Mouse (Mus musculus): Measurements from ENCODE around the gene Mmachc. TPM values are rescaled to one million over a fixed set of nuclear protein-coding genes. Genes with fewer than 3 reads are reported as not detected.
"Not testable (repeated sequence)": the region's sequence is repeated elsewhere in the genome, so short reads cannot be mapped to it uniquely, and the experiment has no call there.

Mmachc gene
- polyA plus RNA-seq, 1 experiment from 2014 or later: 27.0 TPM

- H3K36me3 ChIP-seq (ENCODE audit: insufficient read depth, low read length): peaks cover 59% of the 10 kb centered on the region
- H3K27ac ChIP-seq (ENCODE audit: low read length): no peak overlapping the region
- ATAC-seq (ENCODE audit: low FRiP score, low TSS enrichment): no peak
- H3K4me1 ChIP-seq (ENCODE audit: insufficient read depth, low read length): no peaks in the 10 kb centered on the region
- no peaks in the 10 kb centered on the region for H3K9me3 ChIP-seq (ENCODE audit: low read length)
- WGBS: 79% methylated on average over 2 of the region's 2 CpGs
- H3K27me3 ChIP-seq (ENCODE audit: insufficient read depth, low read length): no peaks in the 10 kb centered on the region
- no peak overlapping the region for H3K4me2 ChIP-seq (replicated peaks; ENCODE audit: low read depth, low read length)
- no peak overlapping the region for H3K4me3 ChIP-seq (ENCODE audit: low read length)
- no peak overlapping the region for H3K9ac ChIP-seq (replicated peaks; ENCODE audit: low read length)
These were observed 9.4 kb downstream of the Mmachc start for GRCm38 (mm10) chr4:116698693-116699342.

- H3K4me1 ChIP-seq (ENCODE audit: insufficient read depth, low read length): 0 out of 2 replicates have a peak, but pooled peaks cover 5% of the 10 kb centered on the region
- H3K9ac ChIP-seq (replicated peaks; ENCODE audit: low read length): no peak overlapping the region
- H3K4me2 ChIP-seq (replicated peaks; ENCODE audit: low read depth, low read length): no peak overlapping the region
- H3K27ac ChIP-seq (ENCODE audit: low read length): no peak overlapping the region
- WGBS: 79% methylated on average over 2 of the region's 2 CpGs
- H3K36me3 ChIP-seq (ENCODE audit: insufficient read depth, low read length): peaks cover 76% of the 10 kb centered on the region
- H3K27me3 ChIP-seq (ENCODE audit: insufficient read depth, low read length): no peaks in the 10 kb centered on the region
- no peaks in the 10 kb centered on the region for H3K9me3 ChIP-seq (ENCODE audit: low read length)
- H3K4me3 ChIP-seq (ENCODE audit: low read length): no peak overlapping the region
- no peak for ATAC-seq (ENCODE audit: low FRiP score, low TSS enrichment)
These were observed 14.4 kb downstream of the Mmachc start for GRCm38 (mm10) chr4:116693785-116694184.

GRCm38 (mm10) chr4:116692146-116692545 is 16.1 kb downstream of the Mmachc start:
- 91% methylated on average over 2 of the region's 2 CpGs for WGBS
- no peak for ATAC-seq (ENCODE audit: low FRiP score, low TSS enrichment)
- no peak overlapping the region for H3K4me3 ChIP-seq (ENCODE audit: low read length)
- H3K4me1 ChIP-seq (ENCODE audit: insufficient read depth, low read length): peaks cover 16% of the 10 kb centered on the region
- no peak overlapping the region for H3K27ac ChIP-seq (ENCODE audit: low read length)
- H3K4me2 ChIP-seq (replicated peaks; ENCODE audit: low read depth, low read length): no peak overlapping the region
- no peaks in the 10 kb centered on the region for H3K9me3 ChIP-seq (ENCODE audit: low read length)
- H3K36me3 ChIP-seq (ENCODE audit: insufficient read depth, low read length): peaks cover 78% of the 10 kb centered on the region
- H3K9ac ChIP-seq (replicated peaks; ENCODE audit: low read length): no peak overlapping the region
- H3K27me3 ChIP-seq (ENCODE audit: insufficient read depth, low read length): no peaks in the 10 kb centered on the region

DNA sequence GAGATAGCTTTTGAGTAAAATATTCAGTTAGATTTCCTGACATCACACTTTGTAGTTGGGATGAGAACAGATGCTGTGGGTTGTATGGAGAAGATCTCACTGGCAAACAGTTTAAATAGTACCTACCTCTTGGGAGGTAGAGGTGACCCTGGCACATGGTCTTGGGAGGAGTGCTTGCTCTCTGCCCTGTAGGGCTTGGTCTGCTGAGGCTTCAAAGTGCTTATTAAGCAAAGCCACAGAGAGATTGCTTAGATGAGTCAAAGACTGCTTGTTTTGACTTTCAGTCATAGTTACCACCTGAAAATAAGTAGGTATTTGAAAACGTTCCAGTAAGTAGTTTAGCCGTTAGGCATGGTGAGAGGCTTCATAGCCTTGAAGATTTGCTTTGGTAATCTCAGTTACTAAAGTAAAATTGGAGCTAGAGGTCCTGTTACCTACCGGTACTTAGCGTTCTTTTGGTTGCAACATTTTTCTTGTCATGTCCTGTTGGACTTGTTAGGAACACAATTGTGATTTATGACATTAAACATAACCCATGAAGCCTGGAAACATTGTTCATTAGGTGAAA is 18.8 kb downstream of the Mmachc start:
- 80% methylated on average over 4 of the region's 4 CpGs for WGBS
- H3K4me2 ChIP-seq (replicated peaks; ENCODE audit: low read depth, low read length): no peak overlapping the region
- no peaks in the 10 kb centered on the region for H3K9me3 ChIP-seq (ENCODE audit: low read length)
- H3K4me1 ChIP-seq (ENCODE audit: insufficient read depth, low read length): peaks cover 29% of the 10 kb centered on the region
- no peak overlapping the region for H3K9ac ChIP-seq (replicated peaks; ENCODE audit: low read length)
- no peak overlapping the region for H3K4me3 ChIP-seq (ENCODE audit: low read length)
- no peaks in the 10 kb centered on the region for H3K27me3 ChIP-seq (ENCODE audit: insufficient read depth, low read length)
- ATAC-seq (ENCODE audit: low FRiP score, low TSS enrichment): no peak
- H3K27ac ChIP-seq (ENCODE audit: low read length): no peak overlapping the region
- peaks cover 58% of the 10 kb centered on the region for H3K36me3 ChIP-seq (ENCODE audit: insufficient read depth, low read length)

DNA sequence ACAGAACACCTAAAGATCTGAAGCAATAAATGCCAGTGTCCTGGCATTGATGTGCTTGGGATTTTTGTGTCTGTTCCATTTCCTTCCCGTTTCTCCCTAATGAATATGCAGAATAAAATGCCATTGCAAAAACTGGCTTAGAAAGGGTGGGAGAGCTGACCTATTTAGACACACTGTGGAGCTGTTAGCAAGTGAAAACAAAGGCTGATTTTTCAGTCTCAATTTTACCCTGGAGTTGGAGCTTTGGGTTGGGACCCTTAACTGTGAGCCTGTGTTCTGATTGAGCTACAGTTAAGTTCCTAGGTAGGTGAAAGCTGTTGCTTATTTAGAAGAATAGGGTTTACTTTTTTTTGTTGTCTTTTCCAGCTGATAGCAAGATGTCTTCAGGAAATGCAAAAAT is 21.2 kb downstream of the Mmachc start:
- Histone ChIP-seq H3K27ac (ENCODE audit: low read length) (no peak overlapping the region), H3K4me1 (ENCODE audit: insufficient read depth, low read length) (peaks cover 29% of the 10 kb centered on the region), H3K27me3 (ENCODE audit: insufficient read depth, low read length) (no peaks in the 10 kb centered on the region), H3K9ac (replicated peaks; ENCODE audit: low read length) (peak overlapping the region; percentile 85), H3K4me3 (ENCODE audit: low read length) (peak overlapping the region; percentile 71), H3K9me3 (ENCODE audit: low read length) (no peaks in the 10 kb centered on the region), H3K36me3 (ENCODE audit: insufficient read depth, low read length) (peaks cover 38% of the 10 kb centered on the region), H3K4me2 (replicated peaks; ENCODE audit: low read depth, low read length) (peak overlapping the region; percentile 83)
- 15% methylated on average over 1 of the region's 1 CpGs for WGBS
- no peak for ATAC-seq (ENCODE audit: low FRiP score, low TSS enrichment)

DNA sequence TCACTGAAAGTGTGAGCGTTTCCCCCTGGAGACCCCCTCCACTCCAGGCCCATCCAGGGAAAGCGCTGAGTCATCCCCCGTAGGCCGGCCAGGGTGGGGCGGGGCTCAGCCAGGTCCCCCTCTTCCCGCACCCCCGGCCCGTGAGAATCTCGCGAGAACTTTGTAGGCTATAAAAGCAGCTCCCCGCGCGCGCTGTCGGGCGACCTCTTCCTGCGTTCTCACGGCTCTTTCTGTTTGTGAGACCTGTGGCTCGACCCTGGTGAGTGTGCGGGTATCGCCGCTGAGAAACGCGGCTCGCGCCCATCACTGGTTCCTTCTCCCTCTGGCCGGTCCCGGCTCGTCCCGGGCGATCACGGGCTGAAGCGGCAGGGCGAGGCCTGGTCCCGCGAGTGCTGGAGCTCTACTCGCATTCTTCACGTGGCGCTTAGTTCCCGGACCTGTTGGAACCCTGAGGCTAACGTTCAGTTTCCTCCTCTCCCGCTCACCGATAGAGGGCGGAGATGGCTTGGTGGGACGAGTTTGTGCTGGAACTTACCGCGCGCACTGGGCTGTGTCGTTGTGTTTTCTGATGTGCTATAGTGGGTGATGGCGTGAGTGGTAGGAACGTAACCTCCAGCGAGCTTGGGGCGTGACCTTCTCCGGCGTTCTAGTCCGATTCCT is 22.7 kb downstream of the Mmachc start, which contains the start of gene Prdx1:
Gene Prdx1, plus strand, starts transcription at position 143 of the 660 bp plus-strand sequence.
- peak within 1 kb of the TSS; percentile 71 for H3K4me3 ChIP-seq (ENCODE audit: low read length)
- no peaks in the 10 kb centered on the region for H3K9me3 ChIP-seq (ENCODE audit: low read length)
- peak within 1 kb of the TSS; percentile 83 for H3K4me2 ChIP-seq (replicated peaks; ENCODE audit: low read depth, low read length)
- H3K36me3 ChIP-seq (ENCODE audit: insufficient read depth, low read length): peaks cover 26% of the 10 kb centered on the region
- no peaks in the 10 kb centered on the region for H3K27me3 ChIP-seq (ENCODE audit: insufficient read depth, low read length)
- peak; percentile 98 for ATAC-seq (ENCODE audit: low FRiP score, low TSS enrichment)
- under 1% methylated on average over 56 of the region's 56 CpGs for WGBS
- H3K27ac ChIP-seq (ENCODE audit: low read length): peak within 1 kb of the TSS; percentile 97
- peak within 1 kb of the TSS; percentile 85 for H3K9ac ChIP-seq (replicated peaks; ENCODE audit: low read length)
- peaks cover 24% of the 10 kb centered on the region for H3K4me1 ChIP-seq (ENCODE audit: insufficient read depth, low read length)

- no peaks in the 10 kb centered on the region for H3K27me3 ChIP-seq (ENCODE audit: insufficient read depth, low read length)
- 0 out of 2 replicates have a peak overlapping the region, but pooled peaks have one; percentile 83 for H3K4me2 ChIP-seq (replicated peaks; ENCODE audit: low read depth, low read length)
- peaks cover 24% of the 10 kb centered on the region for H3K4me1 ChIP-seq (ENCODE audit: insufficient read depth, low read length)
- peak overlapping the region; percentile 85 for H3K9ac ChIP-seq (replicated peaks; ENCODE audit: low read length)
- 77% methylated on average over 2 of the region's 2 CpGs for WGBS
- no peaks in the 10 kb centered on the region for H3K9me3 ChIP-seq (ENCODE audit: low read length)
- H3K36me3 ChIP-seq (ENCODE audit: insufficient read depth, low read length): peaks cover 20% of the 10 kb centered on the region
- no peak overlapping the region for H3K4me3 ChIP-seq (ENCODE audit: low read length)
- no peak for ATAC-seq (ENCODE audit: low FRiP score, low TSS enrichment)
- H3K27ac ChIP-seq (ENCODE audit: low read length): peak overlapping the region; percentile 97
These were observed 23.5 kb downstream of the Mmachc start for GRCm38 (mm10) chr4:116684665-116685064.

DNA sequence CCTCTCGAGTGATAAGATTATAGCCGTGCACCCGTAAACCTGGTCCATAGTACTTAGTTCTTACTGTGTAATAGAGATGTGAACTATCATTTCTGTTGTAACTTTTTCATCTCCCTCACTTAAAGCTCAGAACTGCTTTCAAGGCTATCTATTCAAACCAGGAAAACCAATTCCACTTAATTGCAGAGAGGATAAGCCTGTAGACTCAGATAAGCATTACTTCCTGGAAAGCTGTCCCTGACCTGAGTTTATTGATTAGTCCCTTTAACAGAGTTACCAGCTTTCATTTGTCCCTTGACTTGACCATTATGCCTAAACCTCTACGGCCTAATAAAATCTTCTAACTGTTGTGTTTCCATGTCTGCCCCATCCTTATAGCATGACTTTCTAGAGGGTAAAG is 24.2 kb downstream of the Mmachc start:
- ATAC-seq (ENCODE audit: low FRiP score, low TSS enrichment): no peak
- Histone ChIP-seq H3K27ac (ENCODE audit: low read length) (no peak overlapping the region), H3K4me1 (ENCODE audit: insufficient read depth, low read length) (peaks cover 24% of the 10 kb centered on the region), H3K36me3 (ENCODE audit: insufficient read depth, low read length) (peaks cover 13% of the 10 kb centered on the region), H3K9me3 (ENCODE audit: low read length) (no peaks in the 10 kb centered on the region), H3K9ac (replicated peaks; ENCODE audit: low read length) (no peak overlapping the region), H3K27me3 (ENCODE audit: insufficient read depth, low read length) (no peaks in the 10 kb centered on the region), H3K4me3 (ENCODE audit: low read length) (no peak overlapping the region), H3K4me2 (replicated peaks; ENCODE audit: low read depth, low read length) (no peak overlapping the region)
- 88% methylated on average over 4 of the region's 4 CpGs for WGBS

DNA sequence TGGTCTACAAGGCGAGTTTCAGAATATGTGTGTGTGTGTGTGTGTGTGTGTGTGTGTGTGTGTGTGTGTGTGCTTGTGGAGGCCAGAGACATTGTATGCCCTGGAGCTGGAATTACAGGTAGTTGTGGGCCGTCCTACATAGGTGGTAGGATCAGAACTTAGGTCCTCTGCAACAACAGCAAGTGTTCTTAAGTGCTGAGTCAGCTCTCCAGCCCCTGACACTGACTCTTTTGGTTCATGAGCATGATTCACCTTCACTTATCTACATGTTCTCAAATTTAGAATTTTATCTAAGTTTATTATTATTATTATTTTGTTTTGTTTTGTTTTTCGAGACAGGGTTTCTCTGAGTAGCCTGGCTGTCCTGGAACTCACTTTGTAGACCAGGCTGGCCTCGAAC is 27.7 kb downstream of the Mmachc start:
- WGBS: 99% methylated on average over 4 of the region's 4 CpGs
- H3K9ac ChIP-seq (replicated peaks; ENCODE audit: low read length); H3K36me3 ChIP-seq (ENCODE audit: insufficient read depth, low read length); H3K9me3 ChIP-seq (ENCODE audit: low read length); H3K27ac ChIP-seq (ENCODE audit: low read length); H3K4me2 ChIP-seq (replicated peaks; ENCODE audit: low read depth, low read length); ATAC-seq (ENCODE audit: low FRiP score, low TSS enrichment); H3K4me3 ChIP-seq (ENCODE audit: low read length); H3K4me1 ChIP-seq (ENCODE audit: insufficient read depth, low read length); H3K27me3 ChIP-seq (ENCODE audit: insufficient read depth, low read length): not testable (repeated sequence)

DNA sequence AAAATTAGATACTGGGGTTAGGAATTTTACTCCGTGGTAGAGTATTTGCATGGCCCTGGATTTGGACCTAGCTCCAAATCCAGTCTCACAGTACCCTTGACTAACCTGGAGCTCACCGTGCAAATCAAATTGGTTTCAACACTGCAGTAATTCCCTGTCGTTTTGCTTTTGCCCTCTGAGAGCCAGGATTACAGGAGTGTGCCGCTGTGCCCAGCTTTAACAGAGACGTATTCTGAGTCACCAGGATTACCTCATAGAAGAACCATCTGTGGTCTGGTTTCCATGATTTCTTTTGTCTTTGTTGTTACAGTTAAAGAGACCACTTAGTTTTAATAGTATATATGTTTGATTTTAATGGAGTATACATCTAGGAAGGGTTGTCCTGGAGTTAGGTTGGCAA is 29.1 kb downstream of the Mmachc start:
- no peak overlapping the region for H3K27ac ChIP-seq (ENCODE audit: low read length)
- no peak overlapping the region for H3K4me3 ChIP-seq (ENCODE audit: low read length)
- H3K9me3 ChIP-seq (ENCODE audit: low read length): no peaks in the 10 kb centered on the region
- no peaks in the 10 kb centered on the region for H3K27me3 ChIP-seq (ENCODE audit: insufficient read depth, low read length)
- H3K4me2 ChIP-seq (replicated peaks; ENCODE audit: low read depth, low read length): no peak overlapping the region
- H3K4me1 ChIP-seq (ENCODE audit: insufficient read depth, low read length): no peaks in the 10 kb centered on the region
- H3K9ac ChIP-seq (replicated peaks; ENCODE audit: low read length): no peak overlapping the region
- no peak for ATAC-seq (ENCODE audit: low FRiP score, low TSS enrichment)
- no peaks in the 10 kb centered on the region for H3K36me3 ChIP-seq (ENCODE audit: insufficient read depth, low read length)
- 72% methylated on average over 5 of the region's 5 CpGs for WGBS

Measured in kidney, embryonic 16.5 days (tissue).